Mouse (Mus musculus) retina, embryonic 14.5 days (tissue): ENCODE measurements at regions not wholly inside any gene's neighbourhood (a gene's known extent, or its start where the extent isn't known, plus 50 kb on each side); places are given as distances from the start of the nearest gene placed in this dataset.
"Not testable (repeated sequence)": the region's sequence is repeated elsewhere in the genome, so short reads cannot be mapped to it uniquely, and the experiment has no call there.

ENCODE experiments used
- DNase-seq: peaks from one replicate; pipeline ENCODE4 v3.0.0-alpha.2; 2015; ENCODE audit warnings: low spot score

DNA sequence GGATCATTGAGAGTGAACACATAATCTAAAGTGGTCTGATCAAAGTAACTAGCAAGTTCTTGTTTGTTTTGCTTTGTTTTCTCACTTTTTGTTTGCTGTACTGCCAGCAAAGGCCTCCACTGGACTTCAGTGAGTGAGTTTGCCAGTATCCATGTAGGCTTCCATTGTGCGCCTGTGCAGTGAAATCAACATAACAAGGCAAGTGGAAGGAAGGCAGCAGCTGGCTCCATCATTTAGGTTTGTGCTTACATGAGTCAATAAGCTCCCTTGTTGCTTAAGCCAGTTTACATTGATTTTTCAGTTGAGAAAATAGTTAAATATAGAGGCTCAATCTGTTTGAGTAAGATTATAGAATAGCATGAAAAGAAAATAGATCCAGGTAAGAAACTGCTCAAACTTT, 1255.7 kb upstream of the Nudt12 start:
- DNase-seq, result peak; percentile 62

DNA sequence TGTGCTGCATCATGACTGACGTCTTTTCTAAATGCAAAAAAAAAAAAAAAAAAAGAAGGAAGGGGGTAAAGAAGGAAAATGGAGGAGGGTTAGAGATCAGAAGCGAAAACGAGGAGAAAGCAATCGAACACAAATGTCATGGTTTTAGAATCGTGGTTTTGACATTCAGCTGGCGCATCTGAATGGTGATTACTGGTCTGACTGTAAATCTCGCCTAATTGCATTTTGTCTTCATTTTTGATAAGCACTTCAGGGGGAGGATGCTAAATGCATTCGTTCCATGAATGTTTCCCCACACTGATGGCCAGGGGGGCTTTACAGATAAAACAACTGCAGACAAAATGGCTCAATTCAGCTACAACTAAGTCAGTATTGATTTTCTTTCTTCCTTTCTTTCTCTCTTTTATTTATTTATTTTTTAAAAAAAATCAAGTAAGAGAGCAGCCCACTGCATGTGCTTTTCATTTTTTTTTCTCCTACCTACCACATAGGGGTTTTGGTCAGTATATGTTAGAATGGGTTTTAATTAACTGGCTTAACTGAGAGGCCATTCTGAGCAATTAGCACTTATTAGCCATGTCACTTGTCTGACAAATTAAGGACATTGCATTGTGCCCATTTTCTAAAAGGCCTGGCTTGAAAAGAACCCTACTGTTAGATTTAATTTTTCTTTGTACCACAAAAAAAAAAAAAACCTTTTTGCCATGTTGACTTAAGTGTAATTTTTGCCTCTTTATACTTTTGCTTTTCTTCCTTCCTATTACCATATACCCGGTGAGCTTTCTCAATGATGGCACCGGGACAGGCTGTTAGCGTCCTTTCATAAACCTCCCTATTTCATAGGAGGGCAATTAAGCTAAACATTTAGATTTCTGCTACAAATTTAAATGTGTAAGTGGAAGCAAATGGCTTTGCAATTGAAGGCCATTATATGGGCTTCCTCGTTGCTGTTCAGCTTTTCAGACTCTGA, 1254.4 kb upstream of the Nudt12 start:
- DNase-seq, result peak; percentile 65

DNA sequence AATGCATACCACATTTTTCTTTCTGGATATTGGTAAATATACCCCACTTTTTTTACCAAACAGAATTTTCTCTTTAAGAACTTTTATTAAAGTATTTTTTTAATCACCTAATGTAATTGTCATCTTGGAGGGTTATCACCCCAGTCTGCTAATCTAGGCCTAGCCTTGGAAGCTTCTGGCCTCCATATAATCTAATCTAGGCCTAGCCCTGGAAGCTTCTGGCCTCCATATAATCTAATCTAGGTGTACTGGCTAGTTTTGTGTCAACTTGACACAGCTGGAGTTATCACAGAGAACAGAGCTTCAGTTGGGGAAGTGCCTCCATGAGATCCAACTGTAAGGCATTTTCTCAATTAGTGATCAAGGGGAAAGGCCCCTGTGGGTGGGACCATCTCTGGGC, 1242.2 kb upstream of the Nudt12 start:
- not testable (repeated sequence) for DNase-seq

DNA sequence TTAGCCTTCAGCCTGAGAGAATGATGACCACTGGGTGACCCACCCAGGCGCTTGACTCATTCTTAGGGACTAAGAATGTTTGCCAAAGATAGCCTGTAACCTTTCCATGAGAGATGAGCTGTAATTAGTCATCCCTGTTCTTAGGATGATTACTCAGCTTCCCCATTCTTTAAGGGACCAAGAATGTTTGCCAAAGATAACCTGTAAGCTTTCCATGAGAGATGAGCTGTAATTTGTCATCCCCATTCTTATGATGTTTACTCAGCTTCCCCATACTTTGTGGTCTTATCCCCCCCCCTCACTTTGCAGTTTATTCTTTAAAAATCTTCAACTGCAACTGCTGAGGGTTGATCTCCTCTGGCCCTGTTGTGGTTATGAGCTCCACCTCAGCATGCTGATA, 1236.8 kb upstream of the Nudt12 start:
- DNase-seq, result no peak

DNA sequence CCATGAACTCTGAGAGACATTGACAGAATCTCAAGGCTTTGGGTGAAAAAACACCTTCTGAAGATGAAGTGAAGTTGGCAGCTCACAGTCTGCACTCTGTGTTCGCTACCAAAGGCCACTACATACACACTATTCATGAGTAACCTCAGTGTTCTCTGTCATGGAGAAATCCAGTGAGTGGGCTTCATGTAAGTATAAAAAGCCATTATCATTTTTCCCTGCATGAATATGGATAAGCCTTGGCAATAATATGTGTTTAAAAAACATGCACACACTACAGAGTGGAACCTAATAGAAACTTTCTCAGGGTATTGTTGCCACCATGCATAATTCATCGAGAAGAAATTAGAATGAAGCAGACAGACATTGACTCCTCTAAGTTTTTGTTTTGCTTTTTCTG, 1221.3 kb upstream of the Nudt12 start:
- DNase-seq, result no peak

DNA sequence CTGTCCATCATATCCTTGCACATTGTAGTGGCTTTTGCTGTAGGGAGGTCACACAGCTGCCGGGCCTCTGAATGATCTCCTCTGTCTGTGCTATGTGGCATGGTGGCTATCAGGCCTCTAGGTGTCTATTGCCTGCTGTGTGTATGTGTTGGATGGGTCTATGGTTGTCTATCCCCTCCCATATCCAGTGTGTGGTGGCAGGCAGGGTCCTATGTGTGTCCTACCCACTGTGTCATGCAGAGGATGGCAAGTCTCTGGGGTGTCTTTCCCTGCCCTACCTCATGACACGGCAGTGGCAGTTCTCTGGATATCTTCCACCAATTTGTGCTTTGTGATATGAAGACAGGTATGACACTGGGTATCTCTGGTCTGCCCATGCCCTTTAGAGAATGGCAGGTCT, 1183.8 kb upstream of the Nudt12 start:
- no peak for DNase-seq

DNA sequence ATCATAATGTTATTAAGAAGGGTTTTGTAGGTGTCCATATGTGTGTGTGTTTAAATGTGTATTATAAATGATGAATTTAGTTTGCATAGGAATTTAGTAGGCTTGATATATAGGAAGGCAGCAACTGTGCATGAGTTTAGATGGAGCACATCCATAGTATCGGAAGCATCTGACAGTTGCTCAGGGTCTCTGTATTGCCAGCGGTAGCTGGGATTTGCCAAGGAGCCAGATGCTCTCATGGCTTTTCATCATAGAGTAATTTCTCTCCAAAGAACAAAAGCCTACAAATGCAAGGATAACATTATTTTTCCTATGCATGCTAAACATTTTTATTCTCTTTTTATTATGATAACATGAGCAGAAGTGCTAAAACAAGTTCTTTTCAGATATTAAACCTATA, 1168.1 kb upstream of the Nudt12 start:
- DNase-seq, result no peak

DNA sequence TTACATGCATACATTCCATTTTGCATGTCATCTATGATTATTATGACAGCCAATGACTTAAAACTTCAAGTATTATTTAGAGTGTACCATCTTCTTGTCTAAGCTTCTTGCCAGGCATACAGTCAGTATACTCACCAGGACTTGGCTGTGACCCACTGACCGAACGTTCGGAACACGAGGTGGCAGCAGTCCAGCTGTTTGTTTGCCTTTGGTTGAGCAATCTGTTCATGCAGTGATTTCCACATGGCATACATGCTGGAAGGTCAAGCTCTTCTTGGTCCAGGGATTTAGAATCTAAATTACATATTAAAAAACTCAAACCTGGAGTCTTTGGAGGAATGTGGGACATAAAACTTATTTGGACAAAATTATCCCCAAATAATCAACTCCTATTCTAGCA, 1167.5 kb upstream of the Nudt12 start:
- DNase-seq, result no peak

DNA sequence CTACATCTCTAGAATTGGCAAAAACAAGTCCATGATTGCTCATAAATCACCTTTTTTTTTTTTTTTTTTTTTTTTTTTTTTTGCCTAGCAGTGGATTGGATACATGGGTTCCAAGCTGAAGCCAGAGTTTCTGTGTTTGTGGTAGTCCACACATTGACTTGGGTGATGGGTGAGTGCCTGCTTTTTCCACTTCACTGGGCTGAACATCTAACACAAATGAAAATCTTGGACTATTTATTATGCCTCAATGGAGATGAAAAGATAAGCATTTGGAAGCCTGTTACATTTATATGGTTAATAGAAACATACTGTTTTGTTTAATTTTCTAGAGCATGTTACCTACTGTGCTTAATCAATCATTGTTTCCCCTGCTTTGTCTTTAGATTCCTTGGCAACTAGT, 1152.4 kb upstream of the Nudt12 start:
- peak; percentile 52 for DNase-seq

DNA sequence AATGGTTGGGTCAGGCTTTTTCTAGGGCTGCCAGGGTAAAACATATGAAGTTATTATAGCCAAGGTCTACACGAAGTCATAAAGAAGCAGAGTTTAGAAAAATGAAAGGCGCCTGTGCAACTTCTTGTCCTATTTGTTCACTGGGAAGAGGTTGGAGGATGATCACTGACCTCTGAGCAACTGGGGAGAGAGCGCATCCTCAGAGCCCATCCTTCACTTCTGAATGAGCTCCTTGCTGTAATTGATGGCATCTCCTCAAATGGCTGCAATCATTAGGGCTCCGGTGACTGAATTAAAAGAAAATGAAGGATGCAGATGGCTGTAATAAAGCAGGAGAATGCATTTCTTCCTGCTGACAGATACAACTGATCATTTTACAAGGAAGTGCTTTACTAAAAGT, 1117.4 kb upstream of the Nudt12 start:
- no peak for DNase-seq

DNA sequence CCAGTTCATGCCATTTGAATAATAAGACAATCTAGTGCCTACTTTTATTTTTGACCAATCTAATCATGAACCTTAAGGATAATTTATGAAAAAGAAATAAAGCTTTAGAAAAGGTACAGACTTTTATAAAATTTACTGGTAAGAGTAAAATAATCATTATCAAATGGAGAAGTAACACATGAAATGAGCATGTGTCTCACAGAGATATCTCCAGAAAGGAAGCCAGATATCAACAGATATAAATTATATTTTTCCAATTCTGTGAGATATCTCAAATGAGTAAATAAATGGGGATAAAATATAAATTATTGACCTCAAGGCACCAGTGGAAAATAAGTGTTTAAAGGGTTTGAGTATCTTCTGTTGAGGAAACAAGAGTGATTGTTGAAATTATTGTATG, 1085.6 kb upstream of the Nudt12 start:
- no peak for DNase-seq
